Mouse (Mus musculus) forebrain, postnatal 0 days (tissue): ENCODE measurements at regions not wholly inside any gene's neighbourhood (a gene's known extent, or its start where the extent isn't known, plus 50 kb on each side); places are given as distances from the start of the nearest gene placed in this dataset.

Source experiments
- ATAC-seq: fragments of 200-750 bp; cut with Nextera tagmentation; 2 replicates; pipeline ENCODE4 v1.8.0; 2017; ENCODE audit warnings: mild to moderate bottlenecking, moderate library complexity
- DNase-seq: peaks from one replicate; pipeline ENCODE4 v3.0.0-alpha.2; 2015
- H3K27ac ChIP-seq: fragments of 300-500 bp; sonication (generic); 2 replicates; pipeline ENCODE4 v1.5.1; 2014; ENCODE audit warnings: low read depth, mild to moderate bottlenecking, antibody characterized with exemption, low read length, moderate library complexity, mixed read lengths
- H3K27me3 ChIP-seq: fragments of 300-500 bp; sonication (generic); 2 replicates; pipeline ENCODE4 v1.6.1; 2014; ENCODE audit warnings: mild to moderate bottlenecking, low read length, mixed read lengths; ENCODE audit not compliant: insufficient read depth
- H3K36me3 ChIP-seq: fragments of 300-500 bp; sonication (generic); 2 replicates; pipeline ENCODE4 v1.6.1; 2014; ENCODE audit warnings: mild to moderate bottlenecking, moderate library complexity; ENCODE audit not compliant: insufficient read depth
- H3K4me1 ChIP-seq: fragments of 300-500 bp; sonication (generic); 2 replicates; pipeline ENCODE4 v1.6.1; 2014; ENCODE audit warnings: antibody characterized with exemption; ENCODE audit not compliant: insufficient read depth
- H3K4me2 ChIP-seq: fragments of 300-500 bp; sonication (generic); 2 replicates; pipeline ENCODE4 v1.6.1; 2014; ENCODE audit warnings: low read depth, mild to moderate bottlenecking, moderate library complexity
- H3K4me3 ChIP-seq: fragments of 300-500 bp; sonication (generic); 2 replicates; pipeline ENCODE4 v1.5.1; 2014; ENCODE audit warnings: low read depth, low read length, mixed read lengths
- H3K9ac ChIP-seq: fragments of 300-500 bp; sonication (generic); 2 replicates; pipeline ENCODE4 v1.6.1; 2014; ENCODE audit warnings: mild to moderate bottlenecking
- H3K9me3 ChIP-seq: fragments of 300-500 bp; sonication (generic); 2 replicates; pipeline ENCODE4 v1.6.1; 2016; ENCODE audit warnings: low read length
- CTCF ChIP-seq: sonication (generic); IDR thresholded peaks from 2 replicates; pipeline ENCODE4 v1.5.1; 2016; ENCODE audit warnings: antibody characterized with exemption, control low read depth, low read depth
- WGBS: fragments of 180-500 bp; shearing (Covaris S2); extraction: QIAGEN DNeasy Blood & Tissue Kit; methylation state at CpG from one replicate; pipeline ENCODE4 v1.1.7; 2014; 5-methylcytosine and 5-hydroxymethylcytosine counted together

DNA sequence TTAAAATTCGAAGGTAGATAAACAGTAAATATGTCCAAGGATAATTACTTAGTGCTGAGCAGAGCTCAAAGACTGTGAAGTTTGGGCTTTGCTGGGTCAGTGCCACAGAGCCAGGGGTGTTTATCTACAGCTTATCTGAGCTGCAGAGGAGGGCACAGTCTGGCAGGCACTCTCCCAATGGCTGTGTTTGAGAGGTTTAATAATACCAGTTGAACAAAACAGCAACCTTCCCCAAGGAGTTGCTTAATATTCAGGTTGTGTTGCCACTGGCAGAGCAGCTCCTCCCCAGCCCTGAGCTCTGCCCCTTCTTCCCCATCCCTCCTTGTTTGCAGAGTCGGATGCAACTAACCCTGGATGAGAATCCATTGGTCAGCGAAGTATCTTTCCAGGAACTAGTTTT lies 173.0 kb upstream of the Glra1 start:
- no peak overlapping the region for H3K4me3 ChIP-seq
- H3K4me1 ChIP-seq, result no peaks in the 10 kb centered on the region
- no peak overlapping the region for H3K27ac ChIP-seq
- no peaks in the 10 kb centered on the region for H3K9me3 ChIP-seq
- no peaks in the 10 kb centered on the region for H3K36me3 ChIP-seq
- 62% methylated on average over 3 of the region's 3 CpGs for WGBS
- no peak overlapping the region for H3K9ac ChIP-seq
- DNase-seq (no peak), ATAC-seq (no peak)
- no peak for TF ChIP-seq CTCF
- H3K4me2 ChIP-seq, result no peak overlapping the region
- H3K27me3 ChIP-seq, result no peaks in the 10 kb centered on the region

DNA sequence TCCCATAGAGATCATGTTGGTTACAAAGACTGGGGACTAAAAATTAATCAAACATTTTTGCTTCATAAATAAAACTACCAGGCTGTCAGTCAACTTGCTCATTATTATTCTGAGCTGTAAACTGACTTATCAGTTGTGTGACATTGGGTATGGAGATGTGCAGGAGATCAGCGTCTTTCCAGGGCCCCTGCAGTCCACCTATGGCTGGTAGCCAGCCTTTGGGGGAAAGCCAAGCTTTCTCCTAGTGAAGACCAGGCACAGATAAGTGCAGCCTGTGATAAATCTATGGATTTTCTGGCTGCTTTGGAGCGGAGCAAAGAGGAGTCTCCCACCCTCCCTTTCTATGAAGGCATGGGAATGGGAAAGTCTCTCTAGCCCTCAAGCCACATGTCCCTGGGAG lies 172.0 kb upstream of the Glra1 start:
- H3K9ac ChIP-seq, result no peak overlapping the region
- H3K4me1 ChIP-seq, result no peaks in the 10 kb centered on the region
- H3K9me3 ChIP-seq, result no peaks in the 10 kb centered on the region
- no peak overlapping the region for H3K4me3 ChIP-seq
- TF ChIP-seq CTCF, result no peak
- ATAC-seq (no peak), DNase-seq (no peak)
- no peak overlapping the region for H3K4me2 ChIP-seq
- no peaks in the 10 kb centered on the region for H3K36me3 ChIP-seq
- 72% methylated on average over 2 of the region's 2 CpGs for WGBS
- no peaks in the 10 kb centered on the region for H3K27me3 ChIP-seq
- H3K27ac ChIP-seq, result no peak overlapping the region

DNA sequence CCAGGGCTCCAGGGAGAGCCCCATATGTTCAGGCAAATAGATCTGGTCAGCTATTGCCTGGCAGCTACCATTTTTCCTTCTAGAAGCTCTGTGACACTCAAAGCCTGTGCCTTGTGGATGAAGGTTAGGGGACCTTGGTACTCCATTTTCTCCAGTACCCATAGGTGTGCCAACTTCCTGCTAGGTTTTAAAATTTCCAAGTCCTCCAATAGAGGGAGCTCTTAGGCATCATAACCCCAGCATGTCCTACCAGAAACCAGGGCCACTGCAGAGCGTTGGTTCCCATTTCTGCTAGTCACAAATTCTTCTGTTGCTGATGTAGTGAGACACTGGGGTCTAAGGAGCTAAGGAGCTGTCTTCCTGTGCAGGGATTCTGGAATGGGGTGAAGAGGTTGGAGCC lies 165.3 kb upstream of the Glra1 start:
- WGBS, result 68% methylated on average over 1 of the region's 1 CpGs
- Histone ChIP-seq H3K4me3 (no peak overlapping the region), H3K9ac (no peak overlapping the region), H3K4me2 (no peak overlapping the region), H3K36me3 (no peaks in the 10 kb centered on the region), H3K27me3 (no peaks in the 10 kb centered on the region), H3K9me3 (no peaks in the 10 kb centered on the region), H3K27ac (no peak overlapping the region), H3K4me1 (no peaks in the 10 kb centered on the region)
- DNase-seq (no peak), ATAC-seq (no peak)
- TF ChIP-seq CTCF, result no peak

DNA sequence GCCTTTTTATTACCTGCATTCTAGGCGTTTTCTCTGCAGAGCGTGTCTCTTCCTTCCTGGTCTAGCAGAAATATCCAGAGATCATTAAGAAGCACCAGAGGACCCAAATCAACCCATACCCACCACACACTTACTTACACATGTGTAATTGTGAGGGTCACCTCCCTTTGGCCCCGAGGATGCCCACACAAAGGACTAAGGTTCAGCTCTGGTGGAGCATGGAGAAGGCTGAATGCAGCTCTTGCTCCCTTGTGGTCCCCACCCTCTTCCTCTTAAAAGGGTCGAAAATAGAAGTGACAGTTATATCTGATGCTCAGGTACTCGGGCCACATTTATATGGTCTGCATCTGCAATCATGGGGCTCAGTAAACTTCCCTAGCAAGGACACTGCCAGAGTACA lies 164.5 kb upstream of the Glra1 start:
- Histone ChIP-seq H3K9me3 (no peaks in the 10 kb centered on the region), H3K4me1 (no peaks in the 10 kb centered on the region), H3K9ac (no peak overlapping the region), H3K36me3 (no peaks in the 10 kb centered on the region), H3K4me2 (no peak overlapping the region), H3K4me3 (no peak overlapping the region), H3K27ac (no peak overlapping the region), H3K27me3 (no peaks in the 10 kb centered on the region)
- 79% methylated on average over 5 of the region's 5 CpGs for WGBS
- ATAC-seq (no peak), DNase-seq (no peak)
- TF ChIP-seq CTCF, result no peak

DNA sequence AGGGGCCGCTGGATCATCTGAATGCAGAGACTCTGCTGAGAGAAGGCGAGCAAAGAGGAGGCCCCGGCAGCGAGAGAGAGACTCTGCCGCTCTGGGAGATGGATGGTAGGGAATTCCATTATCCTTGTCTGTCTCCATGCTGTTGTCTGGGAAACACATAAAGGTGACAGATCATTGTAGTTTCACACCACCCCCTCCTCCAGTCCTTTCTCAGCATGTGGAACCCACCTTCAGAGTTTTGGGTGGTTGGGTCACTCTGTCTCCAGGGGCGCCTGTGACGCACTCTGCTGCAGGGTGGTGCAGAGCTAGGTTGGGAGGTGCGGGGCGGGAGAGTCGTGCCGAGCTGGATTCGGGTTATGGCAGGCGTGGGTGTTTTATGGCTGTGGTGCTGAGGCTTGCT lies 164.1 kb upstream of the Glra1 start:
- Histone ChIP-seq H3K36me3 (no peaks in the 10 kb centered on the region), H3K9me3 (no peaks in the 10 kb centered on the region), H3K4me3 (no peak overlapping the region), H3K4me1 (no peaks in the 10 kb centered on the region), H3K27me3 (no peaks in the 10 kb centered on the region), H3K4me2 (no peak overlapping the region), H3K27ac (no peak overlapping the region), H3K9ac (no peak overlapping the region)
- TF ChIP-seq CTCF, result no peak
- ATAC-seq (no peak), DNase-seq (no peak)
- 83% methylated on average over 13 of the region's 13 CpGs for WGBS

DNA sequence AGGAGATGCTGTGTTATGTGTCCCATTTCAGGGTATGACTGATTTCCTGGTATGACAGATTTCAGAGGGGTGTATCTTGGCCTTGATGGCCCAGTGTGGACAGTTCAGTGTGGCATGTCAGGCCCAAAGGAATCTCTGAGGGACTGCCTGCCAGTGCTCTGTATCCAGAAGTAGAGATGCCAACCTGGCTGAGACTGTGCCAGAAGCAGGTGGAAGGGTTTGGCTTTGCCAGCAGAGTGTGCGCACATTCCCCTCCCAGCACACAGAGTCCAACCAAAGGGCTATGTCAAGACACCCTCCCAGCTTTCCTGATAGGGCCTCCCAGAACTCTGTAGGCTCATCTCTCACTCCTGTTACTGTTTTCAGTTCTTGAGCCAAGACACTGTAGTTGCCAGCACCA lies 156.8 kb upstream of the Glra1 start:
- WGBS, result 100% methylated on average over 1 of the region's 1 CpGs

More for the DNA sequence above, 156.8 kb upstream of the Glra1 start:
- ATAC-seq, result no peak
- Histone ChIP-seq H3K36me3 (no peaks in the 10 kb centered on the region), H3K9me3 (no peaks in the 10 kb centered on the region), H3K4me2 (no peak overlapping the region), H3K4me3 (no peak overlapping the region), H3K9ac (no peak overlapping the region), H3K27me3 (no peaks in the 10 kb centered on the region), H3K4me1 (no peaks in the 10 kb centered on the region), H3K27ac (no peak overlapping the region)
- TF ChIP-seq CTCF, result no peak
- DNase-seq, result no peak
